Mouse (Mus musculus) activated CD4-positive, CD25-positive, alpha-beta regulatory T cell, adult 4 months (primary cell): ENCODE measurements around the gene Magix. TPM values are rescaled to one million over a fixed set of nuclear protein-coding genes. Genes with fewer than 3 reads are reported as not detected.
"Not testable (repeated sequence)": the region's sequence is repeated elsewhere in the genome, so short reads cannot be mapped to it uniquely, and the experiment has no call there.

Source experiments
- ATAC-seq: one replicate; pipeline ENCODE4 v1.8.0; 2017
- polyA plus RNA-seq, 2 experiments: library from polyadenylated mRNA; unstranded; fragments of 100-300 nt; shearing (Covaris generic); gene quantifications; one replicate each; pipeline ENCODE4 v1.2.1; 2017

The Magix gene
- polyA plus RNA-seq, result not detected

GRCm38 (mm10) chrX:7680864-7681263 is at the start of gene Magix:
Gene Magix (minus strand): TSS chrX:7681251.
- no peak for ATAC-seq

GRCm38 (mm10) chrX:7728922-7729265 is 47.8 kb upstream of the Magix start:
- ATAC-seq, result no peak

GRCm38 (mm10) chrX:7728215-7728921 is 47.3 kb upstream of the Magix start, which contains the start of gene Praf2:
Gene Praf2 (plus strand): TSS chrX:7728439.
- ATAC-seq, result peak; percentile 91

GRCm38 (mm10) chrX:7727176-7727575 is 46.1 kb upstream of the Magix start:
- no peak for ATAC-seq

GRCm38 (mm10) chrX:7725841-7726240 is 44.8 kb upstream of the Magix start:
- no peak for ATAC-seq

- no peak for ATAC-seq
These were observed 43.1 kb upstream of the Magix start for GRCm38 (mm10) chrX:7724135-7724534.

GRCm38 (mm10) chrX:7722691-7723090 is 41.6 kb upstream of the Magix start:
- no peak for ATAC-seq

- no peak for ATAC-seq
These were observed 41.2 kb upstream of the Magix start for GRCm38 (mm10) chrX:7722282-7722611.

- ATAC-seq, result peak; percentile 83
These were observed 40.6 kb upstream of the Magix start, which contains the start of gene Gm45208 for GRCm38 (mm10) chrX:7721514-7722281. Gene Gm45208 (plus strand): TSS chrX:7722245.

- ATAC-seq, result not testable (repeated sequence)
These were observed 35.0 kb upstream of the Magix start for GRCm38 (mm10) chrX:7716058-7716457.

- ATAC-seq, result peak; percentile 96
These were observed 33.3 kb upstream of the Magix start, which contains the start of gene Wdr45 for GRCm38 (mm10) chrX:7714135-7714899. Gene Wdr45 (plus strand): TSS chrX:7714333.

- ATAC-seq, result not testable (repeated sequence)
These were observed 32.7 kb upstream of the Magix start for GRCm38 (mm10) chrX:7713764-7714134.

GRCm38 (mm10) chrX:7696954-7697381 is 15.9 kb upstream of the Magix start, which contains the start of gene Gpkow:
Gene Gpkow (plus strand): TSS chrX:7697131.
- ATAC-seq, result peak; percentile 93

- no peak for ATAC-seq
These were observed 15.5 kb upstream of the Magix start for GRCm38 (mm10) chrX:7696520-7696919.

GRCm38 (mm10) chrX:7692862-7693261 is 11.8 kb upstream of the Magix start:
- peak; percentile 51 for ATAC-seq

GRCm38 (mm10) chrX:7690486-7690885 is 9.4 kb upstream of the Magix start:
- no peak for ATAC-seq

GRCm38 (mm10) chrX:7688321-7688720 is 7.3 kb upstream of the Magix start:
- no peak for ATAC-seq

GRCm38 (mm10) chrX:7680057-7680412 is 1.0 kb downstream of the Magix start:
- no peak for ATAC-seq

- ATAC-seq, result peak; percentile 94
These were observed 1.5 kb downstream of the Magix start for GRCm38 (mm10) chrX:7679405-7680056.

GRCm38 (mm10) chrX:7678986-7679385 is 2.1 kb downstream of the Magix start:
- ATAC-seq, result no peak

- no peak for ATAC-seq
These were observed 6.1 kb downstream of the Magix start for GRCm38 (mm10) chrX:7675001-7675380.

GRCm38 (mm10) chrX:7674284-7675000 is 6.6 kb downstream of the Magix start:
- peak; percentile 19 for ATAC-seq
